Mouse (Mus musculus): Measurements from ENCODE around the gene Vmn1r199.
"Not testable (repeated sequence)": the region's sequence is repeated elsewhere in the genome, so short reads cannot be mapped to it uniquely, and the experiment has no call there.

Vmn1r199 gene

GRCm38 (mm10) chr13:22379518-22379917, at the start of gene Vmn1r199:
Gene Vmn1r199, plus strand, starts transcription at chr13:22379818.
- no peak for DNase-seq (ENCODE audit: low read depth)

GRCm38 (mm10) chr13:22333269-22333668, 46.3 kb upstream of the Vmn1r199 start:
- no peak for DNase-seq (ENCODE audit: low read depth)

- DNase-seq (ENCODE audit: low read depth), result no peak
Observed at GRCm38 (mm10) chr13:22335565-22335964, 44.1 kb upstream of the Vmn1r199 start.

- DNase-seq (ENCODE audit: low read depth), result no peak
Observed at GRCm38 (mm10) chr13:22350064-22350463, 29.6 kb upstream of the Vmn1r199 start, which contains the start of gene Vmn1r198. Gene Vmn1r198, plus strand, starts transcription at chr13:22350364.

GRCm38 (mm10) chr13:22350813-22351212, 28.8 kb upstream of the Vmn1r199 start:
- no peak for DNase-seq (ENCODE audit: low read depth)

GRCm38 (mm10) chr13:22381128-22381527, 1.5 kb downstream of the Vmn1r199 start:
- not testable (repeated sequence) for DNase-seq (ENCODE audit: low read depth)

- no peak for DNase-seq (ENCODE audit: low read depth)
Observed at GRCm38 (mm10) chr13:22383401-22383800, 3.8 kb downstream of the Vmn1r199 start.

- DNase-seq (ENCODE audit: low read depth), result no peak
Observed at GRCm38 (mm10) chr13:22387050-22387449, 7.4 kb downstream of the Vmn1r199 start.

- no peak for DNase-seq (ENCODE audit: low read depth)
Observed at GRCm38 (mm10) chr13:22390073-22390472, 10.5 kb downstream of the Vmn1r199 start, which contains the start of gene Vmn1r200. Gene Vmn1r200, plus strand, starts transcription at chr13:22390373.

GRCm38 (mm10) chr13:22402978-22403377, 23.4 kb downstream of the Vmn1r199 start:
- DNase-seq (ENCODE audit: low read depth), result no peak
